Mouse (Mus musculus) embryo, embryonic 10.5 days (tissue): ENCODE results near the gene Olfr15.

Source experiments
- DNase-seq: peaks from one replicate; pipeline ENCODE4 v3.0.0-alpha.2; 2015; ENCODE audit warnings: low spot score

Olfr15 gene

GRCm38 (mm10) chr16:3872216-3873047 lies 41.8 kb downstream of the Olfr15 start, which contains the start of gene Naa60:
Gene Naa60 (plus strand): TSS chr16:3872375.
- DNase-seq: peak; percentile 95

DNA sequence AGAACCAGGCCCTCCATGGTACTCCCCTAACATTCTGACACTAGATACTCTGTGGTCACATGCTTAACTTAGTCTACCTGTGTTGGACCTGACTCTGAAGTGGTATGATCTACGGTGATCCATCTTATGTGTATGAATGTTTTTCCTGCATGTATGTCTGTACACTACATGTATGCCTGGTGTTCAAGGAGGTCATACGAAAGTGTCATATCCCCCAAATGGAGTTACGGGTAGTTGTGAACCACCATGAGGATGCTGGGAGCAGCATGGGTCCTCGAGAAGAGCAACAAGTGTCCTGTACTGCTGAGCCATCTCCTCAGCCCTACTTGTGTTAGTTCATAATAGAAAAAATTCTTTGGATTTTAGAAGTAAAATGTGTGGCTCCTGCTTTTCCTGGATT lies 45.7 kb downstream of the Olfr15 start:
- DNase-seq: no peak

- peak; percentile 96 for DNase-seq
These were observed 53.8 kb downstream of the Olfr15 start, which contains the start of the genes Zfp597 and Gm20695 for GRCm38 (mm10) chr16:3884201-3885064. Gene Zfp597 (minus strand): TSS chr16:3884561. Gene Gm20695 (plus strand): TSS chr16:3884648.

DNA sequence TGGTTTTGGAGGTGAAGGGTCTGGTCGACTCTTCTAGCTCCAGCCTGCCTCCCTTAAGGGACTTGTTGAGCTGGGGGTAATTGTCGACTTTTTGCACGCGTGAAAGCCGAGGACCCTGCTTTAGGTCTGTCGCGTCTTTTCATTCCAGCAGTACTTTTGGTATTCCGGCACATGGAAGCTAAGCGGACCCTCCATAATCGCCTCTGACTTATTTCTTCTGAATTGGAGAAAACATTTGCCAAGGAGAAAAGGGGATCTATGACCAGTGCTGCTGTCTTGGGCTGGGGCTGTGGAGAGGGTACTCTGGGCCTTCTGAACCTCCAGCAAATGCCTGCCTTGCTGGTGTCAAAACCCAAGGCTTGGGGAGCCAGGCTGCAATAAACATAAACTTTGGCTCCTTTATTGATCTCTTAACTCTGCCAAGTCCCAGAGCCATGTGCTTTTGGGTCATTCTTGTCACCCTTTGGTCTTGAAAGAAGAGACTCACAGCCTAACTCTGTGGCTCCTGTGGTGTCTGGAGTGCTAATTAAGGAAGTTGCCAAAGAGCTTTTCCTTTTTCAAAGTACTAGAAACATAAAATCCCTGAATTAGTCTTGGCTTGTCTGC lies 54.5 kb downstream of the Olfr15 start:
- peak; percentile 5 for DNase-seq

GRCm38 (mm10) chr16:3891621-3892295 lies 61.1 kb downstream of the Olfr15 start:
- DNase-seq: no peak

DNA sequence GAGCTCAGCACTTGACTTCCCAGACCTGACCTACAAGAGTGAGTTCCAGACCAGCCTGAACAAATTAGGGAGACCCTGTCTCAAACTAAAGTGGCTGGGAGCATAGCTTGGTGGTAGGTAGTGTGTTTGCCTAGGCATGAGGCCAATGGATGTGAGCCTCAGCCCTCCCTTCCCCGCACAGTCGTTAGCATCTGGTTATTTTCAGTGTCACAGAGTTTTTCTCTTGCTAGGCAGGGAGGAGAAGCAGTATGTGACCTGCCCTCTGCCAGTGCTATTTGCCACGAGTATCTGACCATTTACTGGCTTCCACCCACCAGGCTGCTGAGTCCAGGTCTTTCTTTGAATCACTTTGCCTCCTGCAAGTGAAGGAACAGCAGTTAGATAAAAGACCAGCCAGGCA lies 63.1 kb downstream of the Olfr15 start:
- no peak for DNase-seq
